ENCODE assay signal across 9 mouse cellular contexts in genomic region chr17:70430452-70430787, GRCm38 (mm10).
A peak's percentile ranks its signal among the peaks of the same experiment; 100 is the strongest.
DNase-seq lines count a peak whose midpoint lies in the region; ATAC-seq and TF ChIP-seq lines count a peak whose summit lies in the region.
"Had no signal": no experiment of that assay in that cellular context is flagged by ENCODE, and none has a peak within 500 bp of the region (broad histone marks: within the 10 kb centered on the region; RNA-seq: fewer than 3 reads in every experiment).

No protein-coding gene starts in this region.

- no peak for TF ChIP-seq POLR2A in lung, adult 2 months (IDR thresholded peaks at IDR 0.05; ENCODE audit: borderline replicate concordance, extremely low read depth, low read depth, low read length)

- no peaks in the 10 kb centered on the region for H3K4me1 ChIP-seq in lung, adult 2 months (ENCODE audit: control insufficient read depth, insufficient read depth, low read length)

- 15% methylated on average over 5 of the region's 5 CpGs for WGBS in lung, adult 2 months

- no peak overlapping the region for H3K4me3 ChIP-seq in lung, adult 2 months (replicated peaks; ENCODE audit: extremely low read depth, low read depth, low read length)
- H3K4me3 ChIP-seq: erythroblast, embryonic 14.5 days had no signal

- TF ChIP-seq CTCF in lung, adult 2 months (IDR thresholded peaks at IDR 0.05; ENCODE audit: insufficient read depth, low read length): peak; percentile 36; the same call in 1 of the 2 replicates

- DNase-seq in kidney, adult 9 months: peak; percentile 28
- DNase-seq in kidney, adult 11 months: no peak
- peak; percentile 43 for DNase-seq in WW6 (ENCODE audit: low read depth, low spot score)
- DNase-seq in cerebellum, postnatal 10 days: peak; percentile 78 to 88
- no peak for DNase-seq in lung, adult 2 months
- DNase-seq in right cerebral cortex, postnatal 14 days: peak; percentile 66

- ATAC-seq in hematopoietic stem cell, adult 5-6 weeks (replicated peaks in 1 of 2; ENCODE audit: insufficient read depth in 1 of 2, low FRiP score in 2 of 2, low TSS enrichment in 1 of 2, low read depth in 1 of 2, poor library complexity in 2 of 2, severe bottlenecking in 2 of 2): peak; percentile 68 to 84; a peak in 3 of 4 replicates
- no peak for ATAC-seq in erythroblast, adult 5-6 weeks (replicated peaks; ENCODE audit: low FRiP score, poor library complexity, severe bottlenecking)

Comparison
In these comparisons a context has a peak if more than half of its experiments do, and no peak if none do; other contexts are left out.
1. DNase-seq: peak in kidney, adult 9 months (single experiment), WW6 (single experiment), cerebellum, postnatal 10 days (2 of 2) and right cerebral cortex, postnatal 14 days (single experiment); none in kidney, adult 11 months (single experiment) and lung, adult 2 months (single experiment).